Mouse (Mus musculus) lung, postnatal 0 days (tissue): ENCODE measurements around the gene Trio. TPM values are rescaled to one million over a fixed set of nuclear protein-coding genes. Genes with fewer than 3 reads are reported as not detected.

Experiments used
- ATAC-seq: fragments of 200-750 bp; cut with Nextera tagmentation; 2 replicates; pipeline ENCODE4 v1.8.0; 2017; ENCODE audit warnings: moderate library complexity
- DNase-seq: peaks from one replicate; pipeline ENCODE4 v3.0.0-alpha.2; 2016; ENCODE audit warnings: low spot score
- H3K27ac ChIP-seq: fragments of 300-500 bp; sonication (generic); 2 replicates; pipeline ENCODE4 v1.5.1; 2014; ENCODE audit warnings: antibody characterized with exemption, mild to moderate bottlenecking, low read length, mixed read lengths
- H3K27me3 ChIP-seq: fragments of 300-500 bp; sonication (generic); replicated peaks from 2 replicates; pipeline ENCODE4 v1.6.1; 2014; ENCODE audit warnings: low read length, mixed read lengths; ENCODE audit not compliant: insufficient read depth
- H3K36me3 ChIP-seq: fragments of 300-500 bp; sonication (generic); 2 replicates; pipeline ENCODE4 v1.6.1; 2014; ENCODE audit warnings: low read length, mixed read lengths; ENCODE audit not compliant: insufficient read depth
- H3K4me1 ChIP-seq: fragments of 300-500 bp; sonication (generic); 2 replicates; pipeline ENCODE4 v1.6.1; 2014; ENCODE audit warnings: antibody characterized with exemption, low read depth, low read length, mixed read lengths; ENCODE audit not compliant: insufficient read depth
- H3K4me2 ChIP-seq: fragments of 300-500 bp; sonication (generic); replicated peaks from 2 replicates; pipeline ENCODE4 v1.6.1; 2014; ENCODE audit warnings: low read depth, mild to moderate bottlenecking, low read length, moderate library complexity, mixed read lengths
- H3K4me3 ChIP-seq: fragments of 300-500 bp; sonication (generic); 2 replicates; pipeline ENCODE4 v1.5.1; 2014; ENCODE audit warnings: low read depth, low read length
- H3K9ac ChIP-seq: fragments of 300-500 bp; sonication (generic); replicated peaks from 2 replicates; pipeline ENCODE4 v1.6.1; 2014; ENCODE audit warnings: low read depth, mild to moderate bottlenecking
- H3K9me3 ChIP-seq: fragments of 300-500 bp; sonication (generic); 2 replicates; pipeline ENCODE4 v1.6.1; 2016; ENCODE audit warnings: low read length, mixed read lengths
- CTCF ChIP-seq: IDR thresholded peaks from 2 replicates; pipeline ENCODE4 v1.5.1; 2016; ENCODE audit warnings: antibody characterized with exemption, mild to moderate bottlenecking
- EP300 ChIP-seq: IDR thresholded peaks from 2 replicates; pipeline ENCODE4 v1.6.1; 2016; ENCODE audit warnings: antibody characterized with exemption, mild to moderate bottlenecking, control low read depth
- WGBS: fragments of 180-500 bp; shearing (Covaris S2); extraction: QIAGEN DNeasy Blood & Tissue Kit; methylation state at CpG from one replicate; pipeline ENCODE4 v1.1.7; 2014; 5-methylcytosine and 5-hydroxymethylcytosine counted together
- polyA plus RNA-seq: library from polyadenylated mRNA; unstranded; fragments of >200 nt; fragmentation: Nextera tagmentation; extraction: Ambion mirVana; gene quantifications from 2 replicates; pipeline ENCODE4 v1.2.1, GENCODE M21; 2015

The Trio gene
- polyA plus RNA-seq, 1 experiment from 2014 or later = 15.6 TPM

DNA sequence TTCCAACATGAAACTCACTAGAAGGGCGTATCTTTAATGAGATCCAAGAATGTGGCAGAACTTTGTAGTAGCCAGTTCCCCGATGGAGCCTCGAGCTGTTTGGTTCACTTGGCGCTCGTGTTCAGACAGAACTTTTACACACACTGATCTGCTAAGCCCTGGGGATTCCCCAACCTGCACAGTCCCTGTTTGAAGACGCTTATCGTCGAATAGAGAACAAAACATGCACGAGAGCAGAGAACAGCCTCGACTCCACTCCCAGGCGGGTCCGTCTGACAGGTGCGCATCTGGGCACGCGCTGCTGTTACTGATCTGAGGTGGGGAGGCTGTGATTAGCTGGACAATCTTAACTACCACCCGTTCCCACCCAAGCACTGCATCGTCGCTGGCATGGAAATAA is 98.7 kb downstream of the Trio start:
- Histone ChIP-seq H3K36me3 (no peaks in the 10 kb centered on the region), H3K9ac (no peak overlapping the region), H3K4me3 (no peak overlapping the region), H3K27ac (no peak overlapping the region), H3K27me3 (no peaks in the 10 kb centered on the region), H3K4me2 (no peak overlapping the region), H3K9me3 (no peaks in the 10 kb centered on the region), H3K4me1 (peaks cover 4% of the 10 kb centered on the region; the same call in 1 of the 2 replicates)
- TF ChIP-seq CTCF (no peak), EP300 (no peak)
- 65% methylated on average over 18 of the region's 18 CpGs for WGBS
- no peak for ATAC-seq
- no peak for DNase-seq

- H3K9me3 ChIP-seq = no peaks in the 10 kb centered on the region
- H3K4me1 ChIP-seq = peaks cover 4% of the 10 kb centered on the region; the same call in 1 of the 2 replicates
- H3K36me3 ChIP-seq = no peaks in the 10 kb centered on the region
- WGBS = 53% methylated on average over 7 of the region's 7 CpGs
- H3K4me2 ChIP-seq = no peak overlapping the region
- TF ChIP-seq EP300 (no peak), CTCF (no peak)
- DNase-seq (no peak), ATAC-seq (no peak)
- no peak overlapping the region for H3K4me3 ChIP-seq
- no peak overlapping the region for H3K9ac ChIP-seq
- no peak overlapping the region for H3K27ac ChIP-seq
- no peaks in the 10 kb centered on the region for H3K27me3 ChIP-seq
These were observed 99.2 kb downstream of the Trio start for GRCm38 (mm10) chr15:27926450-27926849.

GRCm38 (mm10) chr15:27925865-27926264 is 99.8 kb downstream of the Trio start:
- Histone ChIP-seq H3K9ac (no peak overlapping the region), H3K9me3 (no peaks in the 10 kb centered on the region), H3K27me3 (no peaks in the 10 kb centered on the region), H3K4me2 (no peak overlapping the region), H3K4me1 (peaks cover 4% of the 10 kb centered on the region; the same call in 1 of the 2 replicates), H3K27ac (no peak overlapping the region), H3K4me3 (no peak overlapping the region), H3K36me3 (no peaks in the 10 kb centered on the region)
- ATAC-seq (peak; percentile 12; the same call in 1 of the 2 replicates), DNase-seq (no peak)
- 28% methylated on average over 8 of the region's 8 CpGs for WGBS
- TF ChIP-seq EP300 (no peak), CTCF (no peak)

- ATAC-seq = no peak
- Histone ChIP-seq H3K36me3 (no peaks in the 10 kb centered on the region), H3K27ac (no peak overlapping the region), H3K4me2 (no peak overlapping the region), H3K9ac (no peak overlapping the region), H3K9me3 (no peaks in the 10 kb centered on the region), H3K4me1 (peaks cover 4% of the 10 kb centered on the region; the same call in 1 of the 2 replicates), H3K4me3 (no peak overlapping the region), H3K27me3 (no peaks in the 10 kb centered on the region)
- DNase-seq = no peak
- WGBS = 44% methylated on average over 15 of the region's 15 CpGs
- TF ChIP-seq CTCF (no peak), EP300 (no peak)
These were observed 100.5 kb downstream of the Trio start for GRCm38 (mm10) chr15:27925004-27925635.

- H3K36me3 ChIP-seq = no peaks in the 10 kb centered on the region
- H3K9me3 ChIP-seq = no peaks in the 10 kb centered on the region
- DNase-seq (no peak), ATAC-seq (peak; percentile 41; the same call in 1 of the 2 replicates)
- no peak overlapping the region for H3K27ac ChIP-seq
- no peaks in the 10 kb centered on the region for H3K27me3 ChIP-seq
- peaks cover 4% of the 10 kb centered on the region; the same call in 1 of the 2 replicates for H3K4me1 ChIP-seq
- H3K9ac ChIP-seq = no peak overlapping the region
- H3K4me2 ChIP-seq = peak overlapping the region; percentile 48
- no peak for TF ChIP-seq CTCF
- TF ChIP-seq EP300 = peak; percentile 3; the same call in 1 of the 2 replicates
- 15% methylated on average over 5 of the region's 5 CpGs for WGBS
- no peak overlapping the region for H3K4me3 ChIP-seq
These were observed 101.7 kb downstream of the Trio start for GRCm38 (mm10) chr15:27923987-27924341.

GRCm38 (mm10) chr15:27923280-27923986 is 102.2 kb downstream of the Trio start:
- Histone ChIP-seq H3K4me1 (peaks cover 4% of the 10 kb centered on the region; the same call in 1 of the 2 replicates), H3K36me3 (no peaks in the 10 kb centered on the region), H3K27me3 (no peaks in the 10 kb centered on the region), H3K27ac (no peak overlapping the region), H3K9me3 (no peaks in the 10 kb centered on the region), H3K4me3 (0 out of 2 replicates have a peak overlapping the region, but pooled peaks have one; percentile 4), H3K4me2 (peak overlapping the region; percentile 48), H3K9ac (no peak overlapping the region)
- DNase-seq (peak; percentile 85), ATAC-seq (peak; percentile 94)
- TF ChIP-seq EP300 = 0 out of 2 replicates have a peak, but pooled peaks have one; percentile 16
- peak; percentile 40; the same call in 1 of the 2 replicates for TF ChIP-seq CTCF
- 10% methylated on average over 21 of the region's 21 CpGs for WGBS
